Mouse (Mus musculus) spleen, postnatal 36 days (tissue): ENCODE measurements around the gene Nrn1l.

Source experiments
- DNase-seq, 2 experiments: peaks; one replicate each; pipeline ENCODE4 v3.0.0; 2022; ENCODE audit warnings: low spot score in 2 of 2, mixed read lengths in 1 of 2

Gene Nrn1l

GRCm38 (mm10) chr8:105890870-105891269 is 2.5 kb upstream of the Nrn1l start:
- no peak for DNase-seq

GRCm38 (mm10) chr8:105892432-105892831 is 935 bp upstream of the Nrn1l start:
- no peak for DNase-seq

DNA sequence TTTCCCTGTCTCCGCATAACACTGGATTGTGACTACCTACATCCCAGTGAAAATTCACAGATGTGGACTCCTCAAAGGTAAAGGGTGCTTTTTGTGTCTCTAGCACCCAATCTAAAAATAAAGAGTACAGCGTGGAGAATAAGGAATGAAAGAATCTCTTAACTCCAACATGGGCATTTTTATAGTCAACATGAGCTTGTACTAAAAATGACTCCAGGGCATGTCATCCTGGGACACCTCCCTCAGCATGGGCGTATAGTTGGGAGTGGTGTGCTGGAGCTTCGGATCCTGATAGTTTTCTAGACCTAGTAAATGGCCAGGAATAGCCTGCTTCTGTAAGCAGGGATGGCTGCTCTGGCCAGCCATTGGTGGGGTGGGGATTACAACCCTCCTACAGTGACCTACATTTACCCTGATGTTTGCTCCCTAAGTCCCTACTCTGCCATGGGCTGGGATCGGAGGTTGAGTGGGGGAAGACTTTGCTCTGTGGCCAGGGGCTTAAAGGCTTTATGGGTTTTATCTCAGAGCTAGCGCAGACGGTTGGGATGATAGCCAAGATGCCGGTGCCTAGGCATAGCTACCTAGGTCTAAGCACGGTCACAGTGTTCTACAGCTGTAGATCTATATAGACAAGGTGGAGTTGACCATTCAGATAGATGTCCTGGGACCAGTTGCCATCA is 4.6 kb downstream of the Nrn1l start:
- no peak for DNase-seq

- peak; percentile 89 to 90 for DNase-seq
Measured at GRCm38 (mm10) chr8:105900180-105900940, 7.0 kb downstream of the Nrn1l start, which contains the start of gene Pskh1. Gene Pskh1, plus strand, starts transcription at chr8:105900441.

- DNase-seq, result peak in 1 of 2 experiments; percentile 25
Measured at GRCm38 (mm10) chr8:105900941-105901616, 7.7 kb downstream of the Nrn1l start.

GRCm38 (mm10) chr8:105919390-105919789 is 26.0 kb downstream of the Nrn1l start:
- no peak for DNase-seq

GRCm38 (mm10) chr8:105925123-105925522 is 31.8 kb downstream of the Nrn1l start:
- DNase-seq, result no peak

- DNase-seq, result peak; percentile 73 to 78
Measured at GRCm38 (mm10) chr8:105930602-105931001, 37.2 kb downstream of the Nrn1l start.

- no peak for DNase-seq
Measured at GRCm38 (mm10) chr8:105931271-105931670, 37.9 kb downstream of the Nrn1l start.

GRCm38 (mm10) chr8:105932525-105932924 is 39.2 kb downstream of the Nrn1l start:
- no peak for DNase-seq

DNA sequence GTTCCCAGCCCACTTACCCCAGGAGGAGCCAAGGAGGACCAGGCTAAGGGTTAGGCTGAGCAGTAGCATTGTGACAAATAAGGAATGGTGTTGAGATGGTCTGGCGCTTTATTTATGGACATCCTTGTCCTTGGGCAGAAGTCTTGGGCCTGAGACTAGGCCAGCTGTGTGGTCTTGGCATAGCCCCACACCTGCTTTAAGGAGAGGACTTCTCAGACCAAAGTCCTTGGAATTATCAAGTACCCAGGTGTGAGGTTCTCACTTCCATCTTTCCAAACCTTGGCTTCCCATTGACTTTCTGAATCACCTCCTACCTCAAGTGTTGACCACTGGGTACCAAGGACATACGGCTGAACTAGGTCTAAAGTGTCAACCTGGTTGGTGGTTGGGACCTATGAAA is 40.4 kb downstream of the Nrn1l start, which contains the start of gene Ctrl:
Ctrl (minus strand) TSS at position 101 of the 400 bp plus-strand sequence.
- no peak for DNase-seq

DNA sequence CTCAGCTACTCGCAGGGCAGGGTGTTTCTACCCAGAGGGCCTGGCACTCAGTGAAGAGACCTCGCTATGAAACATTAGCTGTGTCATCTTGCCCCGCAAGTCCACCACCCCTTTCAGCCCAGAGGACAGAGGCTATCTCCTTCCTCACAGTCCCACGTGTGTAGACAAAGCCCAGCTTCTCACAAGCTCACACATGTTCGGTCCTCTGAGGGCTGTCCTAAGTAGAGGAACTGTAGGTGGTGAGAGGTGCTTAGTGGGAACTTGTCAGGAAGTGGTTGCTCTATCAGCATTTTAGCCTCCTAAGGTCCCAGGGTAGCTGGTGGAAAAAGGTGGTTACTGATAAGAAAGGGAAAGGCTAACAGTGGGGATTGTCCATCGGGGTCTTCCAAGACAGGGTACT is 41.7 kb downstream of the Nrn1l start:
- DNase-seq, result no peak

DNA sequence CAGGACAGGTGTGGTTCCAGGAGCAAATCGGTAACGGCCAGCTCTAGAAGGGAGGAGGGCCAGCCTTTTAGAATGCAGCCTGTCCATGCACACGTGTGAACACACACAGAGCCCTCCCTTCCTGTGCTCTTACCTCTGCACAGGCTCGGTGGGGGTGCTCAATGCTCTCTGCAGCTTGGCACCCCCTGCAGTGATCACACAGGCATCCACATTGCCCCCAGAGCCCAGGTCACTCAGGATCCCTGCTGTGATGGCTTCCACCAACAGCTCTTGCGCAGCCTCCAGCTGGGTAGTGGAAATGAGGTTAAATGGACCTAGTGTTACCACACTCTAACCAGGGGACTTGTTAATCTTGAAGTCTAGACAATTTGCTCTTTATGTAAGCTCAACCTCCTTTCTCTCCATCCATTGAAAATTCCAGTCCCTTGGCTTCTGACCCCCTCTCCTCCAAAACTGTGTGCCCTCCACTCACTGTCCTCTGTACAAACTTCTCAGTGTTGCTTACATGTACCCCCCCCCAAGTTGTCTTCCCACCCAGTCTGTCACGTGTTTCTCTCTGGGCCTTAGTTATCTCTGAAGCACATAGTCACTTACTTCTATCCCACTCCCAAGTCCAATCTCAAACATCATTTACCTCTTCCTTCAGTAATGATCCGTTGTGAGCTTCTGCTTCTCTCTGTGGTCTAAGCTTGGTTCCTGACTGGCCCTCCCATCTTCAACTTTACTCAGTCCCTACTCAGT is 42.7 kb downstream of the Nrn1l start:
- DNase-seq, result no peak

DNA sequence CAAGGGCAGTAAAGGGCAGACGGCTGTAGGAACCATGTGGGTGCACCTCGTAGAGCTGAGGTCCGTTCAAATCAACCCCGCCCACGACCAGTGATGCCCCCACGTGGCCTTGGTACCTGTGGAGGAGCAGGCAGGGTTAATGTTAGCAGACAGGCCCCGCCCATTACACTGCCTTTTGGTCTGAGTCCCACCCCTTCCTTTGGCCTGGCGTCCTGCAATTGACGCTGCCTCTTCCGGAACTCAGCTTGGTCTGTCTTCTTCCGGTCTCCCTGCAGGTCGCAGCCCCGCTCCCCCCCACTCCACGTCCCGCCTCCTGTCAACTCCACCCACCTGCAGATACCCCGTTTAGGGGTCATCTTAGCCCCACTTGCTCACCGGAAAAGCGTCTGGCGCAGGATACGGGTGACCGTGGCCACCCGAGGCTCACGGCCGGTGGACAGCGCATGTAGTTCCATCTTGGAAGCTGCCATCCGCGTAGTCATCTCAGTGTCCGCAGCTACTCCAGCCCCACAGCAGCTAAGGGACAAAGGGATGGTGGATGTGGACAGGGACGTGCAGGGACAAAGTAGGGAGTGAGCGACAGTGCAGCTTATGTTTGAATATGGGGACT is 43.6 kb downstream of the Nrn1l start:
- peak; percentile 91 for DNase-seq

DNA sequence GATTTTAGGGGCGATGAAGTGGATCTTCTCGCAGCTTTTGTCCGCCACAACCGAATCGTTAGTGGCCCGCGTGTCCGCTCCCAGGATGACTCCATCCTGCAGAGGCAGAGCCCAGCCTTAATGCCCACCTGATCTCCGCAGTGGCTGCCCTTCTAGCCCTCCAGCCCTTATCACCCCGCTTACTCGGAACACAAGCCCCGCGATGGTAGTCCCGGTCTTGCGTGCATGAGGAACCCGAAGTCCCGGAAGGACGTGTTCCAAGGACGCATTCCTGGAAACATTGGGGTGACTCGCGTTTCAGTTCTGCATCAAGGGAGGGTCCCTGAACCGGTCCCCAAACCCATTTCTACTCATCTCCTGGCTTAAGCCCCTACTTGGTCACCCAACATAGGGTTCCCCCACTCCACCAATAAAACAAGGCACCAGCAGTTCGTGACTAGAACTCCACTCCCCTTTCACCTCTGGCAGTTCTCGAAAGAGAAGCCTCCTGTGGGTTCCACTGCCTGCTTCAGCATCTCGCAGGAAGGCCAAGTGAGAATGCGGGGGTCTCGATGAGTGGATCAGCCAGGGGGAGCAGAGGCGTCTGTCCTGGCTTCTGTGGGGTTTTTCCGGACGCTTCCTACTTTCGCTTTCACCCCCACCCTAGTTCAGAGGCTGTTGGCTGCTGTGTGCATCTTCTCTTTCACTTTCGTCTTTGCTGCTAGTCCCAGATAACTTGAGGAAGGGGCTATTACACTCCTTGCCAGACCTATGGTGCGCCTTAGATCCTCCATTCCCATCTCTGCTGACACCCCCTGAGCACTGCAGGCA is 44.3 kb downstream of the Nrn1l start:
- peak; percentile 67 to 70 for DNase-seq

GRCm38 (mm10) chr8:105938306-105938669 is 44.9 kb downstream of the Nrn1l start, which contains the start of gene Psmb10:
Gene Psmb10, minus strand, starts transcription at chr8:105938444.
- peak in 1 of 2 experiments; percentile 47 for DNase-seq

GRCm38 (mm10) chr8:105942026-105942425 is 48.7 kb downstream of the Nrn1l start:
- DNase-seq, result no peak

- no peak for DNase-seq
Measured at GRCm38 (mm10) chr8:105942542-105942941, 49.2 kb downstream of the Nrn1l start.

DNA sequence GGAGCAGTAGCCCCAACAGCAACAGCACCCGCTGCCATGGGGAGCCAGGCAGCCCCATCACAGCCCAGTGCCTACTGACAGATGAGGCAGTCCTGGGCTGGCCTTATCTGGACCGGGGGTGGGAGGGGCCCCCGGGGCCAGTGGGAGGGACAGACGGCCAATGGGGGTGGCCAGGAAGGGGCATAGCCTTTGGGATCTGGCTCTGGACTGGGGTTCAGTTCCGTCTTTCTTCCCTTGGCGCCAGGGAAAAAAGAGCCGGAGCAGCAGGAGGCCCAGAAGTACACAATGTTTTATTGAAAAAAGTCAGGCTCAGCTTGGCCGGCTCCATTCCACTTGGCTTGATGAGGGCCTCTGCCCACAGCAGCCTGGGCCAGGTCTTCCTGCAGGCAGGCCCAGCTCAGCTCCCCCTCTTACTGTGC is 50.0 kb downstream of the Nrn1l start, which contains the start of gene Lcat:
Lcat (minus strand) TSS at position 62 of the 419 bp plus-strand sequence.
- no peak for DNase-seq
